Mouse (Mus musculus) embryo, embryonic 10 days (tissue): ENCODE measurements around the gene Slc22a7.

Experiments
- DNase-seq: peaks from one replicate; pipeline ENCODE4 v3.0.0-alpha.2; 2015; ENCODE audit warnings: low spot score

The Slc22a7 gene

GRCm38 (mm10) chr17:46438298-46438873 is at the start of gene Slc22a7:
Slc22a7 (minus strand) TSS chr17:46438457.
- DNase-seq, result no peak

GRCm38 (mm10) chr17:46487431-46487830 is 49.2 kb upstream of the Slc22a7 start, which contains the start of gene Ttbk1:
Ttbk1 (minus strand) TSS chr17:46487675.
- DNase-seq, result peak; percentile 51

GRCm38 (mm10) chr17:46486995-46487394 is 48.7 kb upstream of the Slc22a7 start:
- DNase-seq, result no peak

DNA sequence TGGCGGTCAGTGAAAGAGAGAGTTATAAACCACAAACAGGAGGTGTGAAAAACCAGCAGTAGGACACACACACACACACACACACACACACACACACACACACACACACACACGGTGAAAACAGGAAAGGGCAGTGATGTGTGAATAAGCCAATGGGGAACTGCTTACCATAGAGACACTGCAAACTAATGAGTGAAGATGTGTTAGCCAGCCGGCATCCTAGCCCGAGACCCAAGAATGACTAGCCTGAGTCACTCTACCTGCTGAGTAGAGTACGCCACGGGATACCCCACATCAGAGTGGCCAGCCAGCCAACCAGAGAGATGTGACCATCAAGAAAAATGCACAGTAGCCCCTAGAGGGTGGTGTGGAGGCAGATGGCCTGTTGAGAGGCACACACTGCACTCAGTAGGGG is 46.2 kb upstream of the Slc22a7 start:
- DNase-seq, result peak; percentile 15

DNA sequence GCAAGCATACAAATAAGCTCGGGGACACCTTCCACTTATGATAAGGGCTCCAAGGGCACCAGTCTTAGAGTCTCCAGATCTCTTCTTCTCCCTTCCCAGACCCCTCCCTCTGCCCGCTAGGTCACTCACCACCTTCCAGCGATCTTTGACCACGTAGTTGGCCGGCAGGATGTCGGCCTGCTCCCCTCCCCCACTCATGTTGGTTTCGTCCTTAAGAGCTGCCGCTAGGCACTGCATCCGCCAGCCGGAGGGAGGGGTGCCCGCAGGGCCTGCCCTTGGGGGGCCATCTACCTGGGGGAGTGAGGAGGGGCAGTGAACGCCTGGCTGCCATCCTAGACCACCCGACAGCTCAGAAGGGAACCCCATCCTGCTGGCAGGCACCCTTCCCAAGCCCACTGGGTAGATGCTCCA is 45.8 kb upstream of the Slc22a7 start:
- DNase-seq, result peak; percentile 71

GRCm38 (mm10) chr17:46483561-46484001 is 45.3 kb upstream of the Slc22a7 start:
- DNase-seq, result peak; percentile 79

- no peak for DNase-seq
Measured at GRCm38 (mm10) chr17:46477286-46477685, 39.0 kb upstream of the Slc22a7 start.

DNA sequence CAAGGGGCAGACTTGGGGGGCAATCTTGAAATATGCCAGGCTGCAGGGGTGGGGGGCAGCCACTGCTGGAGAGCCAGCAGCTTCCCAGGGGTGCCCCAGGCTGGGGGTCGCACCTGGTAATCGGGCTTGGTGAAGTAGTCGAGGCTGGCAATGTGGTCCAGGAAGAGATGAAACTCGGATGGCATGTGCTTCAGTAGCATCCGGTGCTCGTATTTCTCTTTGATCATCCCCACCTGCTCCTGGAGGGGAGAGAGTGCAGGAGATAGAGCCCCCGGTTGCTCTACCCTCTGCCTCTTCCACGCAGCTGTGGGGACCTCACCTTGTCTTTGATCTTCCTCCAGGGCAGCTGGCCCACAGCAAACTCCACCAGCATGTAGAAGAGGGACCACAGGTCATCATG is 38.3 kb upstream of the Slc22a7 start:
- DNase-seq, result no peak

DNA sequence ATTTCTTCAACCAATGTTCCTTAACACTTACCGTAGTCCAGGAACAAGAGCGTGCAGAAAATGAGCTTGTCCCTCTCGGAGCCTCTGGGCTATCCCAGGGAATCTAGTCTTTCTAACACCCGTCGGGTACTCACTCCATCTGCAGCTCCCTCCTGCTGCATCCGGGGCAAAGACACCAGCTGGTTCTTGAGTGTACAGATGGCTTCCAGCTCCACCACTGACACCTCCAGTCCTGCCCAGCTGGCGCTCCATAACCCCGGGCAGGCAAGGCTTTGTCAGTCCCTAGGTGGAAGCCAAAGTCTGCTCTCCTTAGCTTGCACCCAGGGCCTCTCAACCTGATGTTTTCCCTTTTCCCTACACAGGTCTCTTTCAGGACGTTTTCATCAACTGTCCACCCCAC is 29.6 kb upstream of the Slc22a7 start:
- DNase-seq, result no peak

- DNase-seq, result no peak
Measured at GRCm38 (mm10) chr17:46462226-46462625, 24.0 kb upstream of the Slc22a7 start.

DNA sequence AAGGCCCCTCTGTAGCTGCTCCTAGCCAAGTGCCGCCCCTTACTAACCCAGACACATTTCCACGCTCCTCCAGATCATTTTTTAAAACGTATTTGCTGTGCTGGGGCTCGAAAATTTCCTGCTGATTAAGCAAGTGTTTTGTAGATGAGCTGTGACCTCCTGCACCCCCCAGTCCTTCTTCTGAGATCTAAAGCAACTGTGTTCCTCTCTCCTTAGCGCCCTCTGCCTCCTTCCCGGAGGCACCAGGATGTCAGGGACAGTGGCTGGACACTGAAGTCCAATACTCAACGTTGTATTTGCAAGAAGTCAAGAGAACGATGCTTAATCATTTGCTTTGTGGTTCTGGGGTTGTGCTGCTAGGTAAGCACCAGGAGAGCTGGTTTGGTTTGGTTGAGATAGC is 23.1 kb upstream of the Slc22a7 start:
- DNase-seq, result peak; percentile 38

DNA sequence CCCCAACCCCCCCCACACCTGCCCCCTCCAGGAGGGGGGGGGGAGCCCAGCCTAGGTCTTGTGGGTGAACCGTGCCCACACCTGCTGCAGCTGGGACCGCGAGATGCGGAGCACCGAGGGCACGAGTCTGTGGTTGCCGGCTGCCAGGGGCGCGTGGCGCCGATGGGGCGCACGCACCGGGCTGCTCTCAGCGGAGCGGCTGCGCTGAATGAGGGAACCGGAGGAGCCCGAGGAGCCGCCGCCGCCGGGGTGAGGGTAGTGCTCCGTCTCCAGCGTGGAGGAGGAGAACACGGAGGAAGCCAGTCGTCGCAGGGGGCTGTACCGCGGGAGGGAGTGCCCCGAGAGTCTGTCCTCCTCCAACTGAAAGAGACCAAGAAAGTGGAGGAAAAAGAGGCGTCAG is 22.4 kb upstream of the Slc22a7 start:
- no peak for DNase-seq

- DNase-seq, result no peak
Measured at GRCm38 (mm10) chr17:46458439-46458838, 20.2 kb upstream of the Slc22a7 start.

GRCm38 (mm10) chr17:46457791-46458190 is 19.5 kb upstream of the Slc22a7 start:
- peak; percentile 55 for DNase-seq

DNA sequence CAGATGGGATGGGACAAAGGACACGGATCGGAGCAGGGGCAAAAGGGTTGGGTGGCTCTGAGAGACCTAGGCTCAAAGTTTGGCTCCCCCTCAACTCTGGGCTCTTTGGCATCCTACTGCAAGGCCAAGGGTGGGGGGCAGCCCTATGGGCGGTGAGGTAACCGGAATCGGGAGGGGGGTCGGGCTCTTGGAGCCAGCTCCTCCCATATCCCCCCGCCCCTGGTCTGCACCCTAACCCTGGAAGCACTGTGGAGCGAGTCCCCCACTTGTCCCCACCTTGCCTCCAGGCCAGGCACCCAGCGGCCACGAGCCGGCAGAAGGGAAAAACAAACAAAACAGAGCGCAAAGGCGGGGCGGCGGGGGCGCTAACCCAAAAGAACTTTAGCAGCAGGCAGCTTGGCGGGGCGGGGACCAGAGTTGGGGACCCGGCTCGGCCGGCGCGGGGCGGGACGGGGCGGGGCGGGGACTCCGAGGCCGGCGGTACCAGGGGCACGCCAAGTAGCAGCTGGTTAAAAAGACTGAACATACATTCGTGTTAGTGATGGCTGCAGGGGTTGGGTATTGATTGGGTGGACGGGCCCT is 16.9 kb upstream of the Slc22a7 start:
- DNase-seq, result peak; percentile 36

- DNase-seq, result no peak
Measured at GRCm38 (mm10) chr17:46454539-46454938, 16.3 kb upstream of the Slc22a7 start.

- no peak for DNase-seq
Measured at GRCm38 (mm10) chr17:46453970-46454411, 15.7 kb upstream of the Slc22a7 start.

DNA sequence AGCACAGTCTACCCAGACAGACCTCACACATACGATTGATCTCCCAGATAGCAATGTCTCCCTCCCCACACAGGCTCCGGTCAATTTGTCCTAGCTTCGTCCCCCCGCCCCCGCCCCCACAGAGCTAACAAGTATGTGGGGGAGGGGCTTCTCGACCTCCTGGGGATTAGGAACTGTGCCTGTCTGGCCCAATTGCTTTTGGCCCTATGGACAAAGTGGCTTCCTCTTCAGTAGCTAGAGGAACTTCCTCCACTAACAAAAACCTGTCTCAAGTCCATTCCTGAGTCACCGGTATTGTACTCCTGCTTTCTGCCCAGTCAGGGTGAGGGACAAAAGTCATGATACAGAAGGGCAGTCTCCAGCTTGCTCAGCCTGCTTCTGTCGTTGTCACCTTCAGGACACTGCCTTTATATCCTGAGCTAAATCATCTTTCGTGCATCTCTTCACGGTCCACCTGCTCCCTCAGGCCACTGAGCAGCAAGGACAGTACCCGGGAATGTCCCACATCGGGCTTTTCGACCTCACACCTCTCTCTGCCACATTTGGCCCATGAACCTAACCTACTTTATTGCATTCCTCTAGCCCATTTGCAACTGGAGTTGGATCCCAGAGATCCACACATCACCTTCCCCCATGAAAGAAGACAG is 15.2 kb upstream of the Slc22a7 start:
- DNase-seq, result no peak

GRCm38 (mm10) chr17:46452683-46453082 is 14.4 kb upstream of the Slc22a7 start:
- DNase-seq, result no peak

DNA sequence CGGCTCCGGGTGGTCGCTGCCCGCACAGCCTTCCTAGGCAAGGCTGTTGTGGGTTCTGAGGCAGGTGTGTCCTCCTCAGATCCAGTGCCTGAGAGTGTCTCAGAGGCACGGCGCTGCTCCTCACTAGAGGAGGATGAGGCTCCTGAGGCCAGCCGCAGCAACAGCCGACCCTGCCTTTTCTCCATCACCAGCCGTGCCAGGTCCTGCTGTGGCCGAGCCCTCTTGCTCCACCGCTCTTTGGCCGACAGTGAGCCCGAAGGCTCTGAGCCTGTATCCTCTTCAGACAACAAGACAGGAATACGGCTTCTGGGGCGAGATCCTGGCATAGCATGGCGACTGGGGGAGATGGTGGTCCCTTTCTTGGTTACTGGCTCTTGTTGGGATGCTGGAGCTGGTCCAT is 8.0 kb upstream of the Slc22a7 start:
- DNase-seq, result no peak

GRCm38 (mm10) chr17:46444839-46445579 is 6.8 kb upstream of the Slc22a7 start:
- DNase-seq, result no peak

GRCm38 (mm10) chr17:46439176-46439575 is 919 bp upstream of the Slc22a7 start:
- DNase-seq, result no peak
